Mouse (Mus musculus) testis, adult 2 months (tissue): ENCODE data around the gene Fga.

Source experiments
- CTCF ChIP-seq: fragments of 200-500 bp; IDR thresholded peaks from 2 replicates; pipeline ENCODE4 v1.5.1; 2012; ENCODE audit warnings: low read depth, mild to moderate bottlenecking, inconsistent platforms, low read length, moderate library complexity; ENCODE audit not compliant: control insufficient read depth, insufficient read depth, insufficient replicate concordance
- POLR2A ChIP-seq: fragments of 200-500 bp; IDR thresholded peaks from 2 replicates; pipeline ENCODE4 v1.6.1; 2012; ENCODE audit warnings: low read depth, mild to moderate bottlenecking, inconsistent platforms, low read length, moderate library complexity; ENCODE audit not compliant: control insufficient read depth

GRCm38 (mm10) chr3:83030331-83030730 is 4.5 kb downstream of the Fga start:
- TF ChIP-seq POLR2A: no peak
- no peak for TF ChIP-seq CTCF
